Mouse (Mus musculus): ENCODE data around the gene Igfbp6. TPM values are rescaled to one million over a fixed set of nuclear protein-coding genes. Genes with fewer than 3 reads are reported as not detected.

The Igfbp6 gene
- total RNA-seq, 1 experiment from 2014 or later = 4.7 TPM

- ATAC-seq (ENCODE audit: extremely low read depth, insufficient number of reproducible peaks, low FRiP score, poor library complexity, severe bottlenecking) = no peak
Measured at GRCm38 (mm10) chr15:102163900-102164693, 19.9 kb downstream of the Igfbp6 start.

DNA sequence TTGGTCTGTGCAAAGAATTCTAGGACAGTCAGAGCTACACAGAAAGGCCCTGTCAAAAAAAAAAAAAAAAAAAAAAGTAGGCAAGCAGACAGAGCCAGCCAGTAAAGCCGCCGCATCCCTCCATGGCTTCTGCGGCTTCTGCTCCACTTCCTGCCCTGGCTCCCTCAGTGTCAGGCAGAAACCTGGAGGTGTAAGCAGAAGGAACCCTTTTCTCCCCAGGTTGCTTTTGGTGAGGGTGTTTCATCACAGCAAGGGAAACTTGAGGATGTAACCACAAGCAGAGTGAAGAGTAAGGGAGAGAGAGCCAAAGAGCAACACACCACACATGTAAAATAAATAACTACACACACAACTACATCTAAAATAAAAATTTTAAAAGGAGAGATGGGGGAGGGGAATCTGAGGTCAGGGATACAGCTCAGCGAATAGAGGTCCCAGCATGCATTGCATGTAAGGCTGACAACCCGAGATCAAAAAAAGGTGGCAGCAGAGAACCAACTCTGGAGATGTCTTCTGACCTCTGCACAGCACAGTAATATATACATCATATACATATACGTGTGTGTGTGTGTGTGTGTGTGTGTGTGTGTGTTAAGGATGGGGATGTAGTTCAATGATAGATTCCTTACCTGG is 21.4 kb downstream of the Igfbp6 start:
- no peak for ATAC-seq (ENCODE audit: extremely low read depth, insufficient number of reproducible peaks, low FRiP score, poor library complexity, severe bottlenecking)

GRCm38 (mm10) chr15:102167620-102168021 is 23.5 kb downstream of the Igfbp6 start:
- ATAC-seq (ENCODE audit: extremely low read depth, insufficient number of reproducible peaks, low FRiP score, poor library complexity, severe bottlenecking) = no peak

GRCm38 (mm10) chr15:102169064-102169463 is 24.9 kb downstream of the Igfbp6 start:
- ATAC-seq (ENCODE audit: extremely low read depth, insufficient number of reproducible peaks, low FRiP score, poor library complexity, severe bottlenecking) = no peak

- no peak for ATAC-seq (ENCODE audit: extremely low read depth, insufficient number of reproducible peaks, low FRiP score, poor library complexity, severe bottlenecking)
Measured at GRCm38 (mm10) chr15:102173581-102173980, 29.4 kb downstream of the Igfbp6 start.

GRCm38 (mm10) chr15:102175736-102176319 is 31.7 kb downstream of the Igfbp6 start:
- no peak for ATAC-seq (ENCODE audit: extremely low read depth, insufficient number of reproducible peaks, low FRiP score, poor library complexity, severe bottlenecking)

- ATAC-seq (ENCODE audit: extremely low read depth, insufficient number of reproducible peaks, low FRiP score, poor library complexity, severe bottlenecking) = no peak
Measured at GRCm38 (mm10) chr15:102176571-102177316, 32.6 kb downstream of the Igfbp6 start.

GRCm38 (mm10) chr15:102177417-102177816 is 33.3 kb downstream of the Igfbp6 start:
- no peak for ATAC-seq (ENCODE audit: extremely low read depth, insufficient number of reproducible peaks, low FRiP score, poor library complexity, severe bottlenecking)

DNA sequence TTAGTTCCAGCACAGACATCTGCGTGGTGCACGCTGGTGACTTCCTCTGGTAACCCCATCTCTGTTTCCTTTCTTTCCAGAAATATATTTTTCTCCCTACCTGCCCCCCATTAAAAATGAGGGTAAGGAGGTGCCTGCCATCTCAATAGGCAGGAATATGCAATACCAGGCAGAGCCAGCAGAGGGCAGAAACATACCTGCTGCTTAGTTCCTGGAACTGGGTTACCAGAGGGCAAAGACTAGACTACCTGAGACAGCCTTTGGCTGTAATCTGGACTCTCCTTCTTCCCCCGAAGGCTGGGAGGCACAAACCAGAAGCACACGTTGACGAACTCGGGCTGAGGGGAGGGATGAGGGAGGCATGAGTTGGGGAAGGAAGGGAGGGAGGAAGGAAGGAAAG is 34.1 kb downstream of the Igfbp6 start:
- peak; percentile 88 for ATAC-seq (ENCODE audit: extremely low read depth, insufficient number of reproducible peaks, low FRiP score, poor library complexity, severe bottlenecking)

DNA sequence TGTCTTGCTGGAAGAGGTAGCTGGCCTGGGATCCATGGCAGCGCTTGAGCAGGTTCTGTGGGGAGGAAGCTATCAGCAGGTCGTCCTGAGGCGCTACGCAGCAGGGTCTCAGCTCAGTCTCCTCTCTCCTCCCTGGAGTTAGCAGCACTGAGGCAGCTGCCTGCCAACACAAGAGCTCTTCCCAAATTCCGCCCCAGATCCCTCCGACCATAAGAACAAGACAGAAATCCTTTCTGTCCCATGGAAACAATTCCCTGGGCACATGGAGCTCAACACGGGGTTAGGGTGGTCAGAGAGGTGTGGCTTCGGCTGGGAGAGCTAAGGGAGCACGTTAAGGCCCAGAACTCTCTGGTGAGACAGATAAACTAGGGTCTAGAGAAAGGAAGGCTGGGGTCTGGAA is 34.9 kb downstream of the Igfbp6 start:
- no peak for ATAC-seq (ENCODE audit: extremely low read depth, insufficient number of reproducible peaks, low FRiP score, poor library complexity, severe bottlenecking)

GRCm38 (mm10) chr15:102179924-102180323 is 35.8 kb downstream of the Igfbp6 start:
- no peak for ATAC-seq (ENCODE audit: extremely low read depth, insufficient number of reproducible peaks, low FRiP score, poor library complexity, severe bottlenecking)

DNA sequence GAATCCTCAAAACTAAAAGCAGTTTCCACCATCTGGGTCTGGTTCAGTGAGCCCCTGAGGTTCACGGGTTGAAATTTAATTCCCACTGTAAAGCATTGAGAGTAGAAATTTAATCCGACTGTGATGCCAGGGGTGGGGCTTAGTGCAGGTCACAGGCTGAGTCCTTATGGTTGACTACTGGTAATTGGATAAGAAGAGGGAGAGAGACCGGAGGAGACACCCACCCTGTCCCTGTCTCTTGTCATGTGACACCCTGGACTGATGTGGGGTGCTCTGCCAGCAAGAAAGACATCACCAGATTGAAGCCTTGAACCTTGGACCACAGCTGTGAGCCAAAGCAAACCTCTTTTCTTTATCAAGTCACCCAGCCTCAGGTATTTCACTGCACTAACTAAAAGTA is 38.9 kb downstream of the Igfbp6 start:
- no peak for ATAC-seq (ENCODE audit: extremely low read depth, insufficient number of reproducible peaks, low FRiP score, poor library complexity, severe bottlenecking)

- ATAC-seq (ENCODE audit: extremely low read depth, insufficient number of reproducible peaks, low FRiP score, poor library complexity, severe bottlenecking) = no peak
Measured at GRCm38 (mm10) chr15:102186239-102186638, 42.1 kb downstream of the Igfbp6 start.

GRCm38 (mm10) chr15:102188096-102188495 is 43.9 kb downstream of the Igfbp6 start:
- no peak for ATAC-seq (ENCODE audit: extremely low read depth, insufficient number of reproducible peaks, low FRiP score, poor library complexity, severe bottlenecking)

GRCm38 (mm10) chr15:102188883-102189282 is 44.7 kb downstream of the Igfbp6 start:
- no peak for ATAC-seq (ENCODE audit: extremely low read depth, insufficient number of reproducible peaks, low FRiP score, poor library complexity, severe bottlenecking)

DNA sequence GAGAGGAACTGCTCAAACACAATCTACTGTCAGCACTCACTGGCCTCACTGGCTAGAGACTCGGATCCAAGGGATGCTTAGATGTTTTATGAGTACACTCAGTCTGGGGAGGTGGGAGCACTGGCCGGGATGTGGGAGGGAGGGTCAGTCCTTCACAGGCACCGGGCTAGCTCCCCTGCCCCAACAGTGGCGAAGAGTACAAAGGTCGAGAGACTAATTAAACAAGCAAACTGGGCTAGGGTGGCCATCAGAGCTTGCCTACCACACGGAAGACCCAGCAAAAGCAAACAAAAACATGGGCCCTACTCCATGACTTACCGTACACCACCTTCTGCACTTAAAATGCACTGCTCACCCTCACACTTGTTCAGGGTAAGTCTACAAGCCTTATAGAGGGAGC is 47.5 kb downstream of the Igfbp6 start:
- no peak for ATAC-seq (ENCODE audit: extremely low read depth, insufficient number of reproducible peaks, low FRiP score, poor library complexity, severe bottlenecking)

- peak; percentile 32; the same call in 1 of the 2 replicates for ATAC-seq (ENCODE audit: extremely low read depth, insufficient number of reproducible peaks, low FRiP score, poor library complexity, severe bottlenecking)
Measured at GRCm38 (mm10) chr15:102192271-102192812, 48.2 kb downstream of the Igfbp6 start.

- no peak for ATAC-seq (ENCODE audit: extremely low read depth, insufficient number of reproducible peaks, low FRiP score, poor library complexity, severe bottlenecking)
Measured at GRCm38 (mm10) chr15:102192820-102193386, 48.7 kb downstream of the Igfbp6 start.

GRCm38 (mm10) chr15:102193652-102194051 is 49.5 kb downstream of the Igfbp6 start:
- ATAC-seq (ENCODE audit: extremely low read depth, insufficient number of reproducible peaks, low FRiP score, poor library complexity, severe bottlenecking) = no peak

All from neutrophil, adult 5-6 weeks (primary cell).